Mouse (Mus musculus) common myeloid progenitor, adult 5-6 weeks (primary cell): ENCODE data around the gene Zfp324. TPM values are rescaled to one million over a fixed set of nuclear protein-coding genes. Genes with fewer than 3 reads are reported as not detected.

Source experiments
- ATAC-seq: replicated peaks from 2 replicates; pipeline ENCODE4 v1.8.0; 2016; ENCODE audit warnings: low read depth, mild to moderate bottlenecking, moderate TSS enrichment, inconsistent platforms; ENCODE audit not compliant: poor library complexity, severe bottlenecking
- total RNA-seq: library from RNA; stranded (forward); fragments of 200-1000, 187-1606 nt; gene quantifications from 2 replicates; pipeline ENCODE4 v1.2.3, GENCODE M21; 2017

Zfp324 gene
- total RNA-seq, 1 experiment from 2014 or later, result 8.0 TPM

DNA sequence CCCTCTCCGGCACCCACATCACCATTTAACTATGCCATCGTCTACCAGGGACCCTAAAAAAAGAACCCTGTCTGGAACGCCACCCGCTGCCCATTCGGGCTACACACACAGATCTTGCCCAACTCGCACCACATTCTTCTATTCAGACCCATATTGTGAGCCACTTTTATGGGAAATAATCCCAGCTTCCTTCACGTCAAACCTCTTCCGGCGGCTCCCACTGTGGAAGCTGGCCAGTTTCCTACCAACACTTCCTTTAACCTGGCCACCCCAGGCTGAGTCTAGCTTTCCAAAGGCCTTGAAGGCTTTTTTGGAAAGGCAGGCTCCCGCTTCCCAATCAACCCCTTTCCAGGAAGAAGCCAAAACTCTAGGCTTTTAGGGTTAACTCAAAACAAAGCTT lies 40.9 kb downstream of the Zfp324 start:
- no peak for ATAC-seq

- ATAC-seq, result no peak
Measured at GRCm38 (mm10) chr7:13007341-13008092, 41.9 kb downstream of the Zfp324 start.

- peak; percentile 90 for ATAC-seq
Measured at GRCm38 (mm10) chr7:13009143-13010004, 43.7 kb downstream of the Zfp324 start.

DNA sequence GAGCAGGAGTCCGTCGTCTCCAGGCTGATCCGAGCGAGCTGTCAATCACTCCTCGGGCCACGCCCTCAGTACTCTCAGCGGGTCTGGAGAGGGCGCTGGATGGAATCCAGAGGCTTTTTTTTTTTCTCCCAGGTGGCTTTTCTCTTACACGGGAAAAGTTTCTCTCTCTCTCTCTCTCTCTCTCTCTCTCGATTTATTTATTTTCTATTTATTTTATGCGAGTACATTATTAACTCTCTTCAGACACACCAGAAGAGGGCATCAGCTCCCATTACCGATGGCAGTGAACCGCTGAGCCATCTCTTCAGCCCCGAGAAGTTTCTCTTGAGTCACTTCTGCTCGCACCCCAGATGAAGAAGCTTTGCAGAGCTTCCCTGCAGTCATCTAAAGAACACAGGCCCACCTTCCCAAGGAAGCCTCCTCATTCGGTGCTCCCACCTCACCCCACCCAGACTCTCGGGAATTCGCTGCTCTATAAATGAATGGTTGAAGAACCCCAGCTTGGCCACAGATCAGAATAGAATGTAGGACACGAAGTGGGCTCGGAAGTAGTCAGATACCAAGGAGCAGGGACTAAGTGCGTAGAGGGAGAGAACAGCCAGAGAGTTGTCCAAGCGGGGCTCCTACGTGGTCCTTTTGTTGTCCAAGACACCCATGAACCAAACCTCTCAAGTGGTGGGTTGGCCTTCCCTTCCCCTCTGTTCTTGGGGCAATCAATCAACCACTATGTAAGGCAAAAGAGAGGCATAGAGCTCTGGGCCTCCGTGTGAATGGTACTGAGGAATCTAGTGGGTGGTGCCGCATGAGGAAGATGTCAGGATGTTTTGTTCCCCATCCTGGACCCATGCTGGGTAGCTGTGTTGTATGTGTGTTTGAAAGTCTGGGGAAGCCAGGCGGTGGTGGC lies 44.6 kb downstream of the Zfp324 start, which contains the start of gene Zbtb45:
Gene Zbtb45 (minus strand): TSS at position 30 of the 904 bp plus-strand sequence.
- no peak for ATAC-seq

- ATAC-seq, result no peak
Measured at GRCm38 (mm10) chr7:13013671-13014070, 48.0 kb downstream of the Zfp324 start.

DNA sequence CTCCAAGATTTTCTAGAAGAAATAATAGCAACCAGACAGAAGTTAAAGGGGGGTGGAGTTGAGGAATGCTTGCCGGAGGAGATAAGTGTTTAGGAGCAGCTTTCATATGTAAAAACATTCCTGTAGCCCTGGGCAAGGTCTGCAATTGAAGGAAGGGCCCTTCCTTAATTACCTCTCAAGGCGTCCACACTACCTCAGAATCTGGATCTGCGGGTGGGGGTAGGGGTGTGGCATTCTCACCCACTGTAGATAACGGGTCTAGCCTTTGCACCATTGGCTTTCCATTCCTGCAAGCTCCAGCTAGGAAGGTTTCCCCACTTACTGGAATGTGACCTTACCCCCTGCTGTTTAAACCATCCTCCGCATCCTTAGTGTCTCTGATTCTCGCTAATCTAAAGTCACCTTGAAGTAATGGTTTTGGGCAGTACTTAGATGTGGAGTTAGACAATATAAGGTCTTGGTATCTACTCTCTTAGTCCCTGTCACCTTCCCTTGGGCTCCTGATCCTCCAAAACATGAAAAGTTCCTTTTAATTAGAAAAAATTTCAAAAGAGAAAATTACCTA lies 48.7 kb downstream of the Zfp324 start:
- no peak for ATAC-seq

DNA sequence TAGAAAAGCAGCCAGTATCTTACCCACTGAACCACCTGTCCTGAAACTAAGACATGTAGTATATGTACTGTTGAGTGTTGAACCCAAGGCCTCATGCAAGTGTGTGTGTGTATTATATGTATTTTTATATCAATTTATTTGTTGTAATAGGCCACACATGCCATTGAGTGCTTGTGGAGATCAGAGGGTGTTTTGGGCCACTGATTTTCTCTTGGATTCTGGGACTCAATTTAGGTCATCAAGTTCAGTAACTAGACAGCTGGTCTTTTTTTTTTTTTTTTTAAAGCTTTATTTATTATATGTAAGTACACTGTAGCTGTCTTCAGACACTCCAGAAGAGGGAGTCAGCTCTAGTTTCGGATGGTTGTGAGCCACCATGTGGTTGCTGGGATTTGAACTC lies 49.6 kb downstream of the Zfp324 start:
- ATAC-seq, result no peak

- ATAC-seq, result peak; percentile 71
Measured at GRCm38 (mm10) chr7:13022773-13023535, 57.3 kb downstream of the Zfp324 start.

Other genes with a start within 250 kb of the Zfp324 start
- gene Vmn2r56, start 230.8 kb upstream of the Zfp324 start, total RNA-seq, result not detected in 2 replicates
- 2.7 and 5.7 TPM in 2 replicates for gene Zscan18, start 162.2 kb upstream of the Zfp324 start, total RNA-seq
- 9.8 and 11.9 TPM in 2 replicates for gene Zfp329, start 147.0 kb upstream of the Zfp324 start, total RNA-seq
- 25.2 and 44.3 TPM in 2 replicates for gene Zfp110, start 131.1 kb upstream of the Zfp324 start, total RNA-seq
- gene Zfp128, start 84.7 kb upstream of the Zfp324 start, total RNA-seq, result 1.4 and 2.8 TPM in 2 replicates
- gene Zscan22, start 68.0 kb upstream of the Zfp324 start, total RNA-seq, result 5.8 and 9.8 TPM in 2 replicates
- gene Rps5, start 43.5 kb upstream of the Zfp324 start, total RNA-seq, result 1,289 and 2,367 TPM in 2 replicates
- gene Rnf225, start 38.4 kb upstream of the Zfp324 start, total RNA-seq, result 0.24 and 0.55 TPM in 2 replicates
- gene Zfp446, start 12.0 kb downstream of the Zfp324 start, total RNA-seq, result 3.7 and 3.8 TPM in 2 replicates
- gene Slc27a5, start 32.4 kb downstream of the Zfp324 start, total RNA-seq, result not detected in 2 replicates
- 481 and 549 TPM in 2 replicates for gene Trim28, start 33.3 kb downstream of the Zfp324 start, total RNA-seq
- gene Zbtb45, start 44.2 kb downstream of the Zfp324 start, total RNA-seq, result 9.7 and 9.8 TPM in 2 replicates
- 147 and 158 TPM in 2 replicates for gene Chmp2a, start 69.0 kb downstream of the Zfp324 start, total RNA-seq
- gene Ube2m, start 72.4 kb downstream of the Zfp324 start, total RNA-seq, result 97.7 and 99.2 TPM in 2 replicates
- 0.87 and 1.3 TPM in 2 replicates for gene Mzf1, start 88.9 kb downstream of the Zfp324 start, total RNA-seq
- not detected in 2 replicates for gene Vmn1r85, start 129.3 kb downstream of the Zfp324 start, total RNA-seq
- gene Vmn1r86, start 154.1 kb downstream of the Zfp324 start, total RNA-seq, result not detected in 2 replicates
- gene Vmn1r87, start 174.3 kb downstream of the Zfp324 start, total RNA-seq, result not detected in 2 replicates
- under 0.01 TPM in 1 of 2 replicates, not detected in the other for gene Vmn1r88, start 193.7 kb downstream of the Zfp324 start, total RNA-seq
- not detected in 2 replicates for gene Vmn1r89, start 247.2 kb downstream of the Zfp324 start, total RNA-seq